Mouse (Mus musculus): ENCODE measurements around the gene Wdr46. TPM values are rescaled to one million over a fixed set of nuclear protein-coding genes. Genes with fewer than 3 reads are reported as not detected.

Gene Wdr46
- polyA plus RNA-seq, 1 experiment, result 20.5 TPM

- Histone ChIP-seq H3K4me3 (ENCODE audit: insufficient read depth, low read length) (no peak overlapping the region), H3K4me1 (ENCODE audit: control insufficient read depth, insufficient read depth, low read length) (peaks cover 4% of the 10 kb centered on the region; the same call in 1 of the 2 replicates), H3K27ac (ENCODE audit: insufficient read depth, low read length) (no peak overlapping the region)
- TF ChIP-seq POLR2A (IDR thresholded peaks at IDR 0.05; ENCODE audit: low read depth, low read length) (no peak), CTCF (IDR thresholded peaks at IDR 0.05; ENCODE audit: borderline replicate concordance, insufficient read depth, low read length) (no peak)
Measured at GRCm38 (mm10) chr17:33935422-33936055, 4.9 kb upstream of the Wdr46 start.

- TF ChIP-seq CTCF (IDR thresholded peaks at IDR 0.05; ENCODE audit: borderline replicate concordance, insufficient read depth, low read length) (no peak), POLR2A (IDR thresholded peaks at IDR 0.05; ENCODE audit: low read depth, low read length) (no peak)
- Histone ChIP-seq H3K4me1 (ENCODE audit: control insufficient read depth, insufficient read depth, low read length) (peaks cover 7% of the 10 kb centered on the region; the same call in 1 of the 2 replicates), H3K4me3 (ENCODE audit: insufficient read depth, low read length) (no peak overlapping the region), H3K27ac (ENCODE audit: insufficient read depth, low read length) (no peak overlapping the region)
Measured at GRCm38 (mm10) chr17:33936993-33937392, 3.5 kb upstream of the Wdr46 start.

- TF ChIP-seq CTCF (IDR thresholded peaks at IDR 0.05; ENCODE audit: borderline replicate concordance, insufficient read depth, low read length) (no peak), POLR2A (IDR thresholded peaks at IDR 0.05; ENCODE audit: low read depth, low read length) (no peak)
- peaks cover 7% of the 10 kb centered on the region; the same call in 1 of the 2 replicates for H3K4me1 ChIP-seq (ENCODE audit: control insufficient read depth, insufficient read depth, low read length)
- no peak overlapping the region for H3K27ac ChIP-seq (ENCODE audit: insufficient read depth, low read length)
- no peak overlapping the region for H3K4me3 ChIP-seq (ENCODE audit: insufficient read depth, low read length)
Measured at GRCm38 (mm10) chr17:33938783-33939182, 1.7 kb upstream of the Wdr46 start.

- TF ChIP-seq CTCF (IDR thresholded peaks at IDR 0.05; ENCODE audit: borderline replicate concordance, insufficient read depth, low read length) (no peak), POLR2A (IDR thresholded peaks at IDR 0.05; ENCODE audit: low read depth, low read length) (no peak)
Measured at GRCm38 (mm10) chr17:33940981-33941380, 521 bp downstream of the Wdr46 start.

DNA sequence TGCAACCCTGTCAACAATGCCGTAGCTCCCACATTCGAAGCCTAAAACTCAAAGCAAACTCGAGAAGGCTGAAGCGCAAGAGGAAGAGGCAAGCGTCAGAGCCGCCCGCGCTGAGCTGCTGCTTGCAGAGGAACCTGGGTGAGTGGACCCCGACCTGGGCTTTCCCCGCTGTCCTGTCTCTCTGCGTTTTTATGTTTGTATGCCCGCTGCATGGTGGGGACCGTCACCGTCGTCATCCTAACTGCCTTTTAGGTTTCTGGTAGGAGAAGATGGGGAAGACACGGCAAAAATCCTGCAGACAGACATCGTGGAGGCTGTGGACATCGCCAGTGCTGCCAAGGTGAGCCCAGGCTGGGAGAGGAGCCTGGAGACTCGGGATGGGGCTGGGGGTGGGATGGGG is 921 bp downstream of the Wdr46 start:
- H3K4me3 ChIP-seq (ENCODE audit: insufficient read depth, low read length), result peak overlapping the region; percentile 93
- H3K4me1 ChIP-seq (ENCODE audit: control insufficient read depth, insufficient read depth, low read length), result peaks cover 7% of the 10 kb centered on the region; the same call in 1 of the 2 replicates
- no peak for TF ChIP-seq CTCF (IDR thresholded peaks at IDR 0.05; ENCODE audit: borderline replicate concordance, insufficient read depth, low read length)
- no peak for TF ChIP-seq POLR2A (IDR thresholded peaks at IDR 0.05; ENCODE audit: low read depth, low read length)
- H3K27ac ChIP-seq (ENCODE audit: insufficient read depth, low read length), result no peak overlapping the region

More at GRCm38 (mm10) chr17:33940981-33941380, 521 bp downstream of the Wdr46 start:
- Histone ChIP-seq H3K27ac (ENCODE audit: insufficient read depth, low read length) (no peak overlapping the region), H3K4me3 (ENCODE audit: insufficient read depth, low read length) (peak overlapping the region; percentile 93), H3K4me1 (ENCODE audit: control insufficient read depth, insufficient read depth, low read length) (peaks cover 7% of the 10 kb centered on the region; the same call in 1 of the 2 replicates)

DNA sequence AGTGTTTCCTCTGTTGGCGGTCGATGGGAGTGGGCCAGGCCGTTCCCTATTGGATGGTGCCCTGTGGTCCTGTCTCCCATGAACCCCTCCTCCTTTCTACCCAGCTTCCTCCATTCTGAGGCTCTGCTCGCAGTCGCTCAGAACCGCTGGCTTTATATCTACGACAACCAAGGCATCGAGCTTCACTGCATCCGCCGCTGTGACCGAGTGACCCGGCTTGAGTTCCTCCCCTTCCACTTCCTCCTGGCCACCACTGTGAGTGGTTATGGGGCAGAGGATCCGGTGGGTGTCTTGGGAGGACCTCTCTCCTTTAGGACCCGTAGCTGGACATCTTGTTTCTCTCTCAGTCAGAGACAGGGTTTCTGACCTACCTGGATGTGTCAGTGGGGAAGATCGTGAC is 3.0 kb downstream of the Wdr46 start:
- no peak for TF ChIP-seq CTCF (IDR thresholded peaks at IDR 0.05; ENCODE audit: borderline replicate concordance, insufficient read depth, low read length)
- TF ChIP-seq POLR2A (IDR thresholded peaks at IDR 0.05; ENCODE audit: low read depth, low read length), result no peak
- no peak overlapping the region for H3K4me3 ChIP-seq (ENCODE audit: insufficient read depth, low read length)
- peaks cover 7% of the 10 kb centered on the region; the same call in 1 of the 2 replicates for H3K4me1 ChIP-seq (ENCODE audit: control insufficient read depth, insufficient read depth, low read length)
- no peak overlapping the region for H3K27ac ChIP-seq (ENCODE audit: insufficient read depth, low read length)

GRCm38 (mm10) chr17:33947430-33948089 is 7.1 kb downstream of the Wdr46 start:
- Histone ChIP-seq H3K4me1 (ENCODE audit: control insufficient read depth, insufficient read depth, low read length) (peaks cover under 1% of the 10 kb centered on the region; the same call in 1 of the 2 replicates), H3K27ac (ENCODE audit: insufficient read depth, low read length) (no peak overlapping the region), H3K4me3 (ENCODE audit: insufficient read depth, low read length) (no peak overlapping the region)
- TF ChIP-seq CTCF (IDR thresholded peaks at IDR 0.05; ENCODE audit: borderline replicate concordance, insufficient read depth, low read length) (no peak), POLR2A (IDR thresholded peaks at IDR 0.05; ENCODE audit: low read depth, low read length) (no peak)

DNA sequence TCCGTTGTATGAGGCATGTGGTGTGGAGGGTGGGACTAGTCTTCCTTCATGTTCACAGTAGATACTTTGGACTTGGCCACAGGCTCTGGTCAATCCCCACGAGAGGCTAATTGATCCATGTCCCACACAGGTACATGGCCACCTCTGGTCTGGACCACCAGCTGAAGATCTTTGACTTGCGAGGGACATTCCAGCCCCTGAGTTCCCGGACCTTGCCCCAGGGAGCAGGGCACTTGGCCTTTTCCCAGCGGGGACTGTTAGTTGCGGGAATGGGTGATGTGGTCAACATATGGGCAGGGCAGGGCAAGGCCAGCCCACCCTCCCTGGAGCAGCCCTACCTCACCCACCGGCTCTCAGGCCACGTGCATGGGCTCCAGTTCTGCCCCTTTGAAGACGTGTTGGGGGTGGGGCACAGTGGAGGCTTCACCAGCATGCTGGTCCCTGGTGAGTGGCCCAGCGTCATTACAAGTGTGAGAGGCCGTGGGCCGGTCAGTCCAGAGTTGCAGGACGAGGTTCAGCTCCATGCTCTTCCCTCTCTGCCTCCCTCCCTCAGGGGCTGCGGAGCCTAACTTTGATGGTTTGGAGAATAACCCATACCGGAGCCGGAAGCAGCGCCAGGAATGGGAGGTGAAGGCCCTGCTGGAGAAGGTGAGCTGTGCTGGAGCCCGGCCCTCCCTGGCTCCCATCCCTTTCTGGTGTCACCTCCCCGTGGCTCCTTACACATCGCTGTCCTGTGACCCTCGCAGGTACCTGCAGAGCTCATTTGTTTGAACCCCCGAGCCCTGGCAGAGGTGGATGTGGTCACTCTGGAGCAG is 7.8 kb downstream of the Wdr46 start:
- H3K27ac ChIP-seq (ENCODE audit: insufficient read depth, low read length), result no peak overlapping the region
- peaks cover 7% of the 10 kb centered on the region for H3K4me1 ChIP-seq (ENCODE audit: control insufficient read depth, insufficient read depth, low read length)
- H3K4me3 ChIP-seq (ENCODE audit: insufficient read depth, low read length), result no peak overlapping the region
- TF ChIP-seq POLR2A (IDR thresholded peaks at IDR 0.05; ENCODE audit: low read depth, low read length), result no peak
- no peak for TF ChIP-seq CTCF (IDR thresholded peaks at IDR 0.05; ENCODE audit: borderline replicate concordance, insufficient read depth, low read length)

- Histone ChIP-seq H3K27ac (ENCODE audit: insufficient read depth, low read length) (no peak overlapping the region), H3K4me3 (ENCODE audit: insufficient read depth, low read length) (no peak overlapping the region), H3K4me1 (ENCODE audit: control insufficient read depth, insufficient read depth, low read length) (peaks cover 8% of the 10 kb centered on the region)
- TF ChIP-seq POLR2A (IDR thresholded peaks at IDR 0.05; ENCODE audit: low read depth, low read length), result 0 out of 2 replicates have a peak, but pooled peaks have one; percentile 18
- no peak for TF ChIP-seq CTCF (IDR thresholded peaks at IDR 0.05; ENCODE audit: borderline replicate concordance, insufficient read depth, low read length)
Measured at GRCm38 (mm10) chr17:33948905-33949537, 8.6 kb downstream of the Wdr46 start.

Measured in embryonic fibroblast, embryonic 13.5 days (primary cell).